8 mouse cellular contexts compared by ENCODE assay signal in the genomic region with DNA sequence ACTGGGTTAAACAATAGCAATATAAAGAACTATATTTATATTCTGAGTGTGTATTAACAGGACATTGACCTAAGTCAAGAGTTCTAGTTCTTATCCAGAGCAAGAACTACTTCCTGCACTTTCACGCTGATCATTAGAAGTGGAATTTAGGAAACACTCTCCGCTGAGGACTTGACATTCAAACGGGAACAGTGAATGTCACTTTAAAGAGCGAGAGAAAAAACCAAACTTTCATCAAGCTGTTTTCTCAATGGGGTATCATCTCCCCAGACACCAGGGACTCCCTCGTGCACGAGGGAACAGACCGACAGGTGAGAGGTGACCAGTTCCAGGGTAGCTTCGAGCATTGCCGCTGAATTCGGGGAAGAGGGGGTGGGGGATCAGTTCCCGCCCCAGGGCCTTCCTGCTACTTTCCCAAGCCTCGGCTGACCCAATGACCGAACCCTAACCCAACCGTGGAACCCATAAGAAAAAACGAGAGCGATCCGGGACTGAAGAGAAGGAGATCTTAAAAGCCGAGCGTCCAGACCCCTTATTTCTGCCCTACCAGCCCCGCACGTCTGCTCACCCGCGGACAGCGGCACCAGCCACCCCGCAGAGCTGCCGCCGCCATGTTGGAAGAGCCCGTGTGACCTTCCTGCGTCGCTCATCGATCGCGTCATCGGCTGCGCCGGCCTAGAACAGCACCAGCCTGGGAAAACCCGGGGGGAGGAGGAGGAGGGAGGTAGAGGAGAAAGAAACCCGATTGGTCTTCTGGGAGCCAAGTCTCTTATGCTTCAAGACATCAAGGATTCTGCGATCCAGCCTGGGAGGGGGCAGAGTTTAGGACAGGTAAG. TPM values are rescaled to one million over a fixed set of nuclear protein-coding genes. Genes with fewer than 3 reads are reported as not detected.
DNase-seq lines count a peak whose midpoint lies in the region; ATAC-seq and TF ChIP-seq lines count a peak whose summit lies in the region.

A gene (minus strand): TSS at position 639 of the 836 bp plus-strand sequence.

- WGBS in hindbrain, postnatal 0 days, result 1% methylated on average over 39 of the region's 39 CpGs

- DNase-seq in ZHBTc4 (ENCODE audit: low read depth, low spot score), result peak; percentile 98
- peak; percentile 96 for DNase-seq in gastrocnemius, adult 2 months
- DNase-seq in hindbrain, postnatal 0 days (ENCODE audit: low spot score), result peak; percentile 99
- peak; percentile 96 to 97 for DNase-seq in left cerebral cortex, adult 2 months (ENCODE audit: extremely low spot score in 1 of 2, low spot score in 2 of 2)
- DNase-seq in right cerebral cortex, adult 2 months (ENCODE audit: low spot score in 2 of 2), result peak; percentile 98
- peak; percentile 96 for DNase-seq in urinary bladder, postnatal 14 days (ENCODE audit: low spot score)

- peak within 1 kb of the TSS; percentile 93 for H3K27ac ChIP-seq in gastrocnemius, adult 2 months
- H3K27ac ChIP-seq in hindbrain, postnatal 0 days, result peak within 1 kb of the TSS; percentile 76
- peak within 1 kb of the TSS; percentile 90 for H3K27ac ChIP-seq in left cerebral cortex, adult 2 months

- H3K9ac ChIP-seq in hindbrain, postnatal 0 days (replicated peaks; ENCODE audit: low read length), result peak within 1 kb of the TSS; percentile 70

- ATAC-seq in common myeloid progenitor, adult 5-6 weeks (replicated peaks; ENCODE audit: low read depth, poor library complexity, severe bottlenecking), result peak; percentile 100
- ATAC-seq in hindbrain, postnatal 0 days, result peak; percentile 98
- peak; percentile 100 for ATAC-seq in megakaryocyte, adult 5-6 weeks (ENCODE audit: poor library complexity, severe bottlenecking)

- H3K4me1 ChIP-seq in hindbrain, postnatal 0 days (ENCODE audit: insufficient read depth, low read length), result peaks cover 6% of the 10 kb centered on the region; the same call in 1 of the 2 replicates

- H3K36me3 ChIP-seq in hindbrain, postnatal 0 days (ENCODE audit: insufficient read depth, low read length), result peaks cover 15% of the 10 kb centered on the region; the same call in 1 of the 2 replicates

- no peaks in the 10 kb centered on the region for H3K27me3 ChIP-seq in hindbrain, postnatal 0 days (ENCODE audit: insufficient read depth, low read length)

- H3K9me3 ChIP-seq in hindbrain, postnatal 0 days (ENCODE audit: low read length), result no peaks in the 10 kb centered on the region

- H3K4me3 ChIP-seq in gastrocnemius, adult 2 months, result peak within 1 kb of the TSS; percentile 75
- peak within 1 kb of the TSS; percentile 59 for H3K4me3 ChIP-seq in hindbrain, postnatal 0 days (ENCODE audit: low read length)
- peak within 1 kb of the TSS; percentile 78 for H3K4me3 ChIP-seq in left cerebral cortex, adult 2 months

- no peak for TF ChIP-seq CTCF in gastrocnemius, adult 2 months (IDR thresholded peaks at IDR 0.05)
- TF ChIP-seq CTCF in hindbrain, postnatal 0 days (IDR thresholded peaks at IDR 0.05; ENCODE audit: low read depth), result no peak
- no peak for TF ChIP-seq CTCF in left cerebral cortex, adult 2 months (IDR thresholded peaks at IDR 0.05)

- intact Hi-C loops in gastrocnemius, adult 2 months (cut with DNase I), result loop anchor here (2.0 kb wide), 3 partner anchors 15 to 47 kb away; a partner anchor contains a TSS
- intact Hi-C loops in left cerebral cortex, adult 2 months (cut with DNase I), result no loop called here

- H3K4me2 ChIP-seq in hindbrain, postnatal 0 days (ENCODE audit: low read depth, low read length), result peak within 1 kb of the TSS; percentile 89

RNA-seq across cellular contexts. Expression of the gene that starts here (rescaled TPM):
- 135 and 169 TPM in 2 replicates for total RNA-seq in common myeloid progenitor, adult 5-6 weeks (2017)
- total RNA-seq in gastrocnemius, adult 2 months (2021), result 10 to 100 TPM; 61.8 to 76.6 TPM
- total RNA-seq in hindbrain, postnatal 0 days (2014; rRNA removed), result 45.7 and 64.8 TPM in 2 replicates
- 46.7 and 50.0 TPM in 2 replicates for polyA plus RNA-seq in hindbrain, postnatal 0 days (2015; fragmentation: Nextera tagmentation; extraction: Ambion mirVana)
- total RNA-seq in left cerebral cortex, adult 2 months (2021), result 10 to 100 TPM; 66.1 to 72.6 TPM
- 42.1 and 45.2 TPM in 2 replicates for total RNA-seq in megakaryocyte, adult 5-6 weeks (2015)
- total RNA-seq in megakaryocyte, adult 5-6 weeks (2017), result 60.3 and 68.0 TPM in 2 replicates

Comparison
In these comparisons a context has a peak if more than half of its experiments do, and no peak if none do; other contexts are left out.
1. Peak in every context shown above with its lines: DNase-seq, ATAC-seq, H3K4me3 ChIP-seq and H3K27ac ChIP-seq.